Mouse (Mus musculus): Measurements from ENCODE around the gene Olfr1388.
"Not testable (repeated sequence)": the region's sequence is repeated elsewhere in the genome, so short reads cannot be mapped to it uniquely, and the experiment has no call there.

Olfr1388 gene

GRCm38 (mm10) chr11:49436411-49436810 lies at the start of gene Olfr1388:
Gene Olfr1388, plus strand, starts transcription at chr11:49436624.
- no peak for DNase-seq

- not testable (repeated sequence) for DNase-seq
Measured at GRCm38 (mm10) chr11:49392707-49393106, 43.7 kb upstream of the Olfr1388 start.

GRCm38 (mm10) chr11:49406784-49407183 lies 29.6 kb upstream of the Olfr1388 start:
- no peak for DNase-seq

GRCm38 (mm10) chr11:49410540-49410939 lies 25.9 kb upstream of the Olfr1388 start:
- no peak for DNase-seq

GRCm38 (mm10) chr11:49422767-49423166 lies 13.7 kb upstream of the Olfr1388 start, which contains the start of gene Olfr1389:
Gene Olfr1389, plus strand, starts transcription at chr11:49423067.
- DNase-seq, result no peak

- DNase-seq, result no peak
Measured at GRCm38 (mm10) chr11:49425257-49425927, 11.0 kb upstream of the Olfr1388 start.

GRCm38 (mm10) chr11:49429641-49430040 lies 6.8 kb upstream of the Olfr1388 start:
- no peak for DNase-seq

- no peak for DNase-seq
Measured at GRCm38 (mm10) chr11:49455043-49455442, 18.6 kb downstream of the Olfr1388 start, which contains the start of gene Olfr1387. Gene Olfr1387, plus strand, starts transcription at chr11:49455343.

- DNase-seq, result not testable (repeated sequence)
Measured at GRCm38 (mm10) chr11:49464746-49465145, 28.3 kb downstream of the Olfr1388 start, which contains the start of gene Olfr1386. Gene Olfr1386, plus strand, starts transcription at chr11:49465046.

- no peak for DNase-seq
Measured at GRCm38 (mm10) chr11:49485973-49486372, 49.5 kb downstream of the Olfr1388 start.

- DNase-seq, result not testable (repeated sequence)
Measured at GRCm38 (mm10) chr11:49488770-49489169, 52.3 kb downstream of the Olfr1388 start, which contains the start of gene Olfr1385. Gene Olfr1385, plus strand, starts transcription at chr11:49489070.

Measured in lung, postnatal 4 days (tissue).